Mouse (Mus musculus) heart, embryonic 11.5 days (tissue): ENCODE results near the gene Ccdc7a. TPM values are rescaled to one million over a fixed set of nuclear protein-coding genes. Genes with fewer than 3 reads are reported as not detected.
"Not testable (repeated sequence)": the region's sequence is repeated elsewhere in the genome, so short reads cannot be mapped to it uniquely, and the experiment has no call there.

Source experiments
- ATAC-seq: fragments of 200-750 bp; cut with Nextera tagmentation; replicated peaks from 2 replicates; pipeline ENCODE4 v1.8.0; 2017; ENCODE audit warnings: moderate library complexity; ENCODE audit not compliant: insufficient number of reproducible peaks, low FRiP score, low TSS enrichment
- H3K27ac ChIP-seq: fragments of 300-500 bp; sonication (generic); 2 replicates; pipeline ENCODE4 v1.5.1; 2014; ENCODE audit warnings: mild to moderate bottlenecking, low read depth, low read length
- H3K27me3 ChIP-seq: fragments of 300-500 bp; sonication (generic); 2 replicates; pipeline ENCODE4 v1.6.1; 2014; ENCODE audit warnings: mild to moderate bottlenecking, low read length, mixed read lengths; ENCODE audit not compliant: control insufficient read depth, insufficient read depth
- H3K36me3 ChIP-seq: fragments of 300-500 bp; sonication (generic); 2 replicates; pipeline ENCODE4 v1.6.1; 2014; ENCODE audit warnings: mild to moderate bottlenecking, low read length, moderate library complexity, mixed read lengths; ENCODE audit not compliant: control insufficient read depth, insufficient read depth
- H3K4me1 ChIP-seq: fragments of 300-500 bp; sonication (generic); 2 replicates; pipeline ENCODE4 v1.6.1; 2014; ENCODE audit warnings: low read length; ENCODE audit not compliant: control insufficient read depth, insufficient read depth
- H3K4me2 ChIP-seq: fragments of 300-500 bp; sonication (generic); 2 replicates; pipeline ENCODE4 v1.6.1; 2014; ENCODE audit warnings: mild to moderate bottlenecking, moderate library complexity
- H3K4me3 ChIP-seq: fragments of 300-500 bp; sonication (generic); 2 replicates; pipeline ENCODE4 v1.5.1; 2014; ENCODE audit warnings: low read depth, low read length
- H3K9ac ChIP-seq: fragments of 300-500 bp; sonication (generic); 2 replicates; pipeline ENCODE4 v1.6.1; 2014; ENCODE audit warnings: mild to moderate bottlenecking, low read depth, low read length, moderate library complexity
- H3K9me3 ChIP-seq: fragments of 300-500 bp; sonication (generic); replicated peaks from 2 replicates; pipeline ENCODE4 v1.6.1; 2016; ENCODE audit warnings: low read length; ENCODE audit not compliant: control insufficient read depth
- WGBS: fragments of 180-500 bp; shearing (Covaris S2); extraction: QIAGEN DNeasy Blood & Tissue Kit; methylation state at CpG from one replicate; pipeline ENCODE4 v1.1.7; 2014; ENCODE audit not compliant: insufficient replicate concordance; 5-methylcytosine and 5-hydroxymethylcytosine counted together
- polyA plus RNA-seq: library from polyadenylated mRNA; unstranded; fragments of >200 nt; fragmentation: Nextera tagmentation; extraction: Ambion mirVana; gene quantifications from 2 replicates; pipeline ENCODE4 v1.2.1, GENCODE M21; 2014

The Ccdc7a gene
- polyA plus RNA-seq: not detected in 2 replicates

GRCm38 (mm10) chr8:129065417-129065816, at the start of gene Ccdc7a:
TSS of gene Ccdc7a (minus strand) at chr8:129065517.
- not testable (repeated sequence) for H3K9me3 ChIP-seq, H3K27me3 ChIP-seq, H3K4me3 ChIP-seq, H3K36me3 ChIP-seq, H3K27ac ChIP-seq, H3K9ac ChIP-seq, H3K4me1 ChIP-seq, ATAC-seq, H3K4me2 ChIP-seq
- WGBS: 74% methylated on average over 2 of the region's 11 CpGs

GRCm38 (mm10) chr8:129066834-129067233, 1.5 kb upstream of the Ccdc7a start, which contains the start of gene Ccdc7b:
TSS of gene Ccdc7b (plus strand) at chr8:129067134.
- H3K27ac ChIP-seq, H3K36me3 ChIP-seq, ATAC-seq, H3K4me3 ChIP-seq, H3K27me3 ChIP-seq, H3K4me1 ChIP-seq, H3K4me2 ChIP-seq, H3K9ac ChIP-seq, H3K9me3 ChIP-seq: not testable (repeated sequence)
- WGBS: 63% methylated on average over 1 of the region's 10 CpGs

- WGBS: 73% methylated on average over 1 of the region's 1 CpGs
- H3K27ac ChIP-seq: no peak overlapping the region
- no peaks in the 10 kb centered on the region for H3K36me3 ChIP-seq
- H3K4me1 ChIP-seq: no peaks in the 10 kb centered on the region
- H3K4me2 ChIP-seq: no peak overlapping the region
- H3K27me3 ChIP-seq: no peaks in the 10 kb centered on the region
- no peaks in the 10 kb centered on the region for H3K9me3 ChIP-seq
- no peak overlapping the region for H3K4me3 ChIP-seq
- no peak for ATAC-seq
- no peak overlapping the region for H3K9ac ChIP-seq
These were observed 73.9 kb downstream of the Ccdc7a start for GRCm38 (mm10) chr8:128991389-128991788.

GRCm38 (mm10) chr8:128948941-128949340, 116.4 kb downstream of the Ccdc7a start:
- H3K4me1 ChIP-seq, H3K27ac ChIP-seq, H3K9ac ChIP-seq, H3K4me2 ChIP-seq, H3K4me3 ChIP-seq, ATAC-seq, H3K9me3 ChIP-seq, H3K27me3 ChIP-seq, H3K36me3 ChIP-seq: not testable (repeated sequence)
- 72% methylated on average over 11 of the region's 11 CpGs for WGBS

- H3K4me1 ChIP-seq, H3K36me3 ChIP-seq, H3K9me3 ChIP-seq, H3K27me3 ChIP-seq, H3K9ac ChIP-seq, ATAC-seq, H3K4me3 ChIP-seq, H3K4me2 ChIP-seq, H3K27ac ChIP-seq: not testable (repeated sequence)
- 1% methylated on average over 6 of the region's 6 CpGs for WGBS
These were observed 124.2 kb downstream of the Ccdc7a start for GRCm38 (mm10) chr8:128941022-128941641.

GRCm38 (mm10) chr8:128933446-128933845, 131.9 kb downstream of the Ccdc7a start:
- WGBS: 63% methylated on average over 4 of the region's 4 CpGs
- H3K9me3 ChIP-seq: no peaks in the 10 kb centered on the region
- ATAC-seq: no peak

GRCm38 (mm10) chr8:128882719-128883118, 182.6 kb downstream of the Ccdc7a start:
- Histone ChIP-seq H3K4me3 (no peak overlapping the region), H3K9ac (no peak overlapping the region), H3K4me2 (no peak overlapping the region), H3K27me3 (no peaks in the 10 kb centered on the region), H3K9me3 (no peaks in the 10 kb centered on the region), H3K36me3 (no peaks in the 10 kb centered on the region), H3K4me1 (no peaks in the 10 kb centered on the region), H3K27ac (no peak overlapping the region)
- ATAC-seq: no peak
- 58% methylated on average over 3 of the region's 3 CpGs for WGBS

More at GRCm38 (mm10) chr8:128933446-128933845, 131.9 kb downstream of the Ccdc7a start:
- no peak overlapping the region for H3K4me2 ChIP-seq
- no peak overlapping the region for H3K9ac ChIP-seq
- no peak overlapping the region for H3K4me3 ChIP-seq
- H3K4me1 ChIP-seq: no peaks in the 10 kb centered on the region
- no peak overlapping the region for H3K27ac ChIP-seq
- no peaks in the 10 kb centered on the region for H3K27me3 ChIP-seq
- no peaks in the 10 kb centered on the region for H3K36me3 ChIP-seq

GRCm38 (mm10) chr8:128843749-128844148, 221.6 kb downstream of the Ccdc7a start:
- no peak overlapping the region for H3K9ac ChIP-seq
- H3K4me1 ChIP-seq: no peaks in the 10 kb centered on the region
- no peak overlapping the region for H3K4me3 ChIP-seq
- H3K4me2 ChIP-seq: no peak overlapping the region
- no peaks in the 10 kb centered on the region for H3K36me3 ChIP-seq
- H3K9me3 ChIP-seq: no peaks in the 10 kb centered on the region
- WGBS: 50% methylated on average over 5 of the region's 5 CpGs
- ATAC-seq: no peak
- H3K27ac ChIP-seq: no peak overlapping the region
- no peaks in the 10 kb centered on the region for H3K27me3 ChIP-seq

GRCm38 (mm10) chr8:128812521-128812920, 252.8 kb downstream of the Ccdc7a start:
- 63% methylated on average over 4 of the region's 4 CpGs for WGBS

More at GRCm38 (mm10) chr8:128812521-128812920, 252.8 kb downstream of the Ccdc7a start:
- Histone ChIP-seq H3K9me3 (no peaks in the 10 kb centered on the region), H3K4me3 (no peak overlapping the region), H3K36me3 (no peaks in the 10 kb centered on the region), H3K27me3 (no peaks in the 10 kb centered on the region), H3K4me2 (no peak overlapping the region), H3K9ac (no peak overlapping the region), H3K4me1 (no peaks in the 10 kb centered on the region), H3K27ac (no peak overlapping the region)
- no peak for ATAC-seq
